Mouse (Mus musculus) hematopoietic stem cell, adult 5-6 weeks (primary cell): ENCODE results near the gene Atp9a. TPM values are rescaled to one million over a fixed set of nuclear protein-coding genes. Genes with fewer than 3 reads are reported as not detected.
"Not testable (repeated sequence)": the region's sequence is repeated elsewhere in the genome, so short reads cannot be mapped to it uniquely, and the experiment has no call there.

Experiments
- ATAC-seq, 2 experiments: fragments of 125-278 bp in 1 of 2; replicated peaks in 1 of 2; 2 replicates each; pipeline ENCODE4 v1.8.0; 2016 to 2017; ENCODE audit warnings: inconsistent platforms in 2 of 2, mild to moderate bottlenecking in 2 of 2, moderate number of reproducible peaks in 2 of 2, low read depth in 1 of 2, moderate TSS enrichment in 1 of 2; ENCODE audit not compliant: low FRiP score in 2 of 2, poor library complexity in 2 of 2, severe bottlenecking in 2 of 2, insufficient read depth in 1 of 2, low TSS enrichment in 1 of 2
- total RNA-seq: library from RNA; stranded (forward); fragments of 172-1452, 232-1000 nt; gene quantifications from 2 replicates; pipeline ENCODE4 v1.2.3, GENCODE M21; 2017

Gene Atp9a
- total RNA-seq, 1 experiment from 2014 or later = 1.1 TPM

GRCm38 (mm10) chr2:168744406-168744805 is 2.2 kb upstream of the Atp9a start:
- ATAC-seq = not testable (repeated sequence)

GRCm38 (mm10) chr2:168742649-168743048 is 440 bp upstream of the Atp9a start:
- ATAC-seq = no peak

GRCm38 (mm10) chr2:168741273-168742058 is 743 bp downstream of the Atp9a start:
- ATAC-seq = 0 out of 4 replicates have a peak, but pooled peaks of 1 of the 2 experiments have one; percentile 31

GRCm38 (mm10) chr2:168740496-168740895 is 1.7 kb downstream of the Atp9a start:
- ATAC-seq = no peak

GRCm38 (mm10) chr2:168738854-168739253 is 3.4 kb downstream of the Atp9a start:
- no peak for ATAC-seq

- no peak for ATAC-seq
Measured at GRCm38 (mm10) chr2:168737878-168738277, 4.3 kb downstream of the Atp9a start.

GRCm38 (mm10) chr2:168734023-168734422 is 8.2 kb downstream of the Atp9a start:
- ATAC-seq = no peak

GRCm38 (mm10) chr2:168731258-168731657 is 11.0 kb downstream of the Atp9a start:
- no peak for ATAC-seq

GRCm38 (mm10) chr2:168729736-168730135 is 12.5 kb downstream of the Atp9a start:
- ATAC-seq = no peak

GRCm38 (mm10) chr2:168728045-168728444 is 14.2 kb downstream of the Atp9a start:
- ATAC-seq = no peak

GRCm38 (mm10) chr2:168726007-168726406 is 16.2 kb downstream of the Atp9a start:
- ATAC-seq = no peak

GRCm38 (mm10) chr2:168721313-168721712 is 20.9 kb downstream of the Atp9a start:
- ATAC-seq = peak; percentile 80 to 87

- ATAC-seq = no peak
Measured at GRCm38 (mm10) chr2:168719742-168720141, 22.5 kb downstream of the Atp9a start.

- ATAC-seq = no peak
Measured at GRCm38 (mm10) chr2:168718735-168719134, 23.5 kb downstream of the Atp9a start.

GRCm38 (mm10) chr2:168718267-168718666 is 23.9 kb downstream of the Atp9a start:
- no peak for ATAC-seq

GRCm38 (mm10) chr2:168712199-168713176 is 29.7 kb downstream of the Atp9a start:
- no peak for ATAC-seq

- ATAC-seq = 0 out of 4 replicates have a peak, but pooled peaks of 1 of the 2 experiments have one; percentile 2
Measured at GRCm38 (mm10) chr2:168710979-168711378, 31.2 kb downstream of the Atp9a start.

GRCm38 (mm10) chr2:168707766-168708165 is 34.4 kb downstream of the Atp9a start:
- no peak for ATAC-seq
